Mouse (Mus musculus) stomach, embryonic 16.5 days (tissue): ENCODE measurements around the gene Fam221b. TPM values are rescaled to one million over a fixed set of nuclear protein-coding genes. Genes with fewer than 3 reads are reported as not detected.

Experiments
- ATAC-seq: fragments of 200-750 bp; cut with Nextera tagmentation; 2 replicates; pipeline ENCODE4 v1.8.0; 2017; ENCODE audit warnings: moderate number of reproducible peaks, moderate TSS enrichment; ENCODE audit not compliant: insufficient read depth, low FRiP score
- H3K27ac ChIP-seq: fragments of 300-500 bp; sonication (generic); 2 replicates; pipeline ENCODE4 v1.5.1; 2014; ENCODE audit warnings: low read length
- H3K27me3 ChIP-seq: fragments of 300-500 bp; sonication (generic); 2 replicates; pipeline ENCODE4 v1.6.1; 2014; ENCODE audit warnings: low read length, control low read depth, mixed read lengths; ENCODE audit not compliant: control insufficient read depth, insufficient read depth
- H3K36me3 ChIP-seq: fragments of 300-500 bp; sonication (generic); 2 replicates; pipeline ENCODE4 v1.6.1; 2014; ENCODE audit warnings: low read length; ENCODE audit not compliant: control insufficient read depth, insufficient read depth
- H3K4me1 ChIP-seq: fragments of 300-500 bp; sonication (generic); 2 replicates; pipeline ENCODE4 v1.6.1; 2014; ENCODE audit warnings: low read length, control low read depth, mixed read lengths; ENCODE audit not compliant: control insufficient read depth, insufficient read depth
- H3K4me2 ChIP-seq: fragments of 300-500 bp; sonication (generic); 2 replicates; pipeline ENCODE4 v1.6.1; 2014; ENCODE audit warnings: low read depth, low read length, mixed read lengths
- H3K4me3 ChIP-seq: fragments of 300-500 bp; sonication (generic); replicated peaks from 2 replicates; pipeline ENCODE4 v1.5.1; 2014; ENCODE audit warnings: mild to moderate bottlenecking, low read length
- H3K9ac ChIP-seq: fragments of 300-500 bp; sonication (generic); 2 replicates; pipeline ENCODE4 v1.6.1; 2014; ENCODE audit warnings: low read length
- H3K9me3 ChIP-seq: fragments of 300-500 bp; sonication (generic); replicated peaks from 2 replicates; pipeline ENCODE4 v1.6.1; 2016; ENCODE audit warnings: low read length, control low read depth; ENCODE audit not compliant: control insufficient read depth
- WGBS: fragments of 180-500 bp; shearing (Covaris S2); extraction: QIAGEN DNeasy Blood & Tissue Kit; methylation state at CpG from one replicate; pipeline ENCODE4 v1.1.7; 2014; 5-methylcytosine and 5-hydroxymethylcytosine counted together
- polyA plus RNA-seq: library from polyadenylated mRNA; unstranded; fragments of >200 nt; fragmentation: Nextera tagmentation; extraction: Ambion mirVana; gene quantifications from 2 replicates; pipeline ENCODE4 v1.2.1, GENCODE M21; 2015

The Fam221b gene
- polyA plus RNA-seq, 1 experiment from 2014 or later = 2.6 TPM

DNA sequence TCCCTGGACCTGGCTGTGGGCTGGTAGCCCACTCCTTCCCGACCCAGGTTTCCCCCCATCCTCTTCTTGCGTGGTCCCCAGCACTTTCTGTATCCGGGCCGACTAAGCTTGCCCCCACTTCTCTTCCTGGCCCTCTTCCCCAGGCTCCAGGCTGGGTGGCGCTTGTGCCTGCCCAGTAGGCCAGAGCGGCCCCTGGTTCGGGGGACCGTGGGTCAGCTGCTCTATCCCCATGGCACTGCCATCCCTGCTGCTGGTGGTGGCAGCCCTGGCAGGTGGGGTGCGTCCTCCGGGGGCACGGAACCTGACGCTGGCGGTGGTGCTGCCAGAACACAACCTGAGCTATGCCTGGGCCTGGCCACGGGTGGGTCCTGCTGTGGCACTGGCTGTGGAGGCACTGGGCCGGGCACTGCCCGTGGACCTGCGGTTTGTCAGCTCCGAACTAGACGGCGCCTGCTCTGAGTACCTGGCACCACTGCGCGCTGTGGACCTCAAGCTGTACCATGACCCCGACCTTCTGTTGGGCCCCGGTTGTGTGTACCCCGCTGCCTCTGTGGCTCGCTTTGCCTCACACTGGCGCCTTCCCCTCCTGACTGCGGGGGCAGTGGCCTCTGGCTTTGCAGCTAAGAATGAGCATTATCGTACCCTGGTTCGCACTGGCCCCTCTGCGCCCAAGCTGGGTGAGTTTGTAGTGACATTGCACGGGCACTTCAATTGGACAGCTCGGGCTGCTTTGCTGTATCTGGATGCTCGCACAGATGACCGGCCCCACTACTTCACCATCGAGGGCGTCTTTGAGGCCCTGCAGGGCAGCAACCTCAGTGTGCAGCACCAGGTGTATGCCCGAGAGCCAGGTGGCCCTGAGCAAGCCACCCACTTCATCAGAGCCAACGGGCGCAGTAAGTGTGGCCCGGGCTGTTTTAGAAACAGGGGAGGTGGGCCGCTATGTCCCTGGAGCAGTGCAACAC, 36.7 kb downstream of the Fam221b start:
- peak overlapping the region; percentile 78 for H3K4me2 ChIP-seq
- 51% methylated on average over 42 of the region's 42 CpGs for WGBS
- H3K9me3 ChIP-seq = no peaks in the 10 kb centered on the region
- peak; percentile 12 for ATAC-seq
- H3K27ac ChIP-seq = peak overlapping the region; percentile 73; the same call in 1 of the 2 replicates
- peak overlapping the region; percentile 86 for H3K9ac ChIP-seq
- no peaks in the 10 kb centered on the region; the same call in 1 of the 2 replicates for H3K27me3 ChIP-seq
- peak overlapping the region; percentile 64 for H3K4me3 ChIP-seq
- H3K36me3 ChIP-seq = no peaks in the 10 kb centered on the region
- H3K4me1 ChIP-seq = peaks cover 21% of the 10 kb centered on the region; the same call in 1 of the 2 replicates

DNA sequence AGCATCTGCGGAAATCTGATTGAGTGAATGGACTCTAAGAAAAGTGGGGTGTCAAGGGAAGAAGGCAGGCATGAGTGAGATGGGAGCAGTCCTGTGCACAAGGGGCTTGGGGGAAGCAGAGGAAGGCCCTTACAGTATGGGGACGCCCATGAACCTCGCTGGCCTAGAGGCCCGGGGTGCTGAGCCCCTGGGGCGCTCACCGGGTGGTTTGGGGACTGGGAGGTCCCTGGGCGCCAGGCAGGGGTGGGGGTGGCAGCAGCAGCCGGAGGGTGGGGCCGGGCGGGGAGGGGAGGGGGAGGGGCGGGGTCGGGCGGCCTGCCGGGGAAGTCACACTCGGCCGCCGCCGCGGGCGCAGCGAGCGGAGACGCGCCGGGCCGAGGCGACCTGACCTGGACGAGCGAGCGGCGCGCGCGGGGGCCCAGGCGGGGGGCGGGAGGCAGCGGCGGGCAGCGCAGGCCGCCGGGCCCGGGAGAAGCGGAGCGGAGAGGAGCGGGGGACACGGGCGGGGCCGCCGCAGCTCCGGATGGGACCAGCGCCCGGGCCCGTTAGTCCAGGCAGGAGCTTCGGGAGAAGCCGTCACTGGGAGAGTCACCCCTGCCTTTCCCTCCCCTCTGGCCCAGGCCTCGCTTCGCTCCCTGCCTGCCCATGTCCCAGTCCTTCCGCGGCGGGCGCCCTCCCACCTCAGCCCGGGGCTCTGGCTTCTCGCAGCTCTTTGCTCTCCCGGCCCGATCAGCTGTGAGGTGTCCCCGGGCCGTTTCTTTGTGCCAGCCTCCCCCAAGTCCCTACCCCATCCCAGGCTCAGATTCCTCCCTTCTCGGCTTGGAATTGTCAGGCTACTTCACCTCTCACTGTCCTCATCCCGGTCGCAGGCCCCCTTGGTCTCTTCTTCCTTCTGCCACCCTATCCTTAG, 37.6 kb downstream of the Fam221b start, which contains the start of gene Npr2:
TSS of gene Npr2 (plus strand) at position 890 of the 910 bp plus-strand sequence.
- H3K27me3 ChIP-seq = no peaks in the 10 kb centered on the region; the same call in 1 of the 2 replicates
- H3K4me3 ChIP-seq = peak within 1 kb of the TSS; percentile 64
- H3K4me2 ChIP-seq = peak within 1 kb of the TSS; percentile 78
- H3K27ac ChIP-seq = peak within 1 kb of the TSS; percentile 73
- H3K9ac ChIP-seq = peak within 1 kb of the TSS; percentile 86
- H3K9me3 ChIP-seq = no peaks in the 10 kb centered on the region
- peaks cover 21% of the 10 kb centered on the region; the same call in 1 of the 2 replicates for H3K4me1 ChIP-seq
- ATAC-seq = peak; percentile 62
- 1% methylated on average over 52 of the region's 70 CpGs for WGBS
- no peaks in the 10 kb centered on the region for H3K36me3 ChIP-seq

DNA sequence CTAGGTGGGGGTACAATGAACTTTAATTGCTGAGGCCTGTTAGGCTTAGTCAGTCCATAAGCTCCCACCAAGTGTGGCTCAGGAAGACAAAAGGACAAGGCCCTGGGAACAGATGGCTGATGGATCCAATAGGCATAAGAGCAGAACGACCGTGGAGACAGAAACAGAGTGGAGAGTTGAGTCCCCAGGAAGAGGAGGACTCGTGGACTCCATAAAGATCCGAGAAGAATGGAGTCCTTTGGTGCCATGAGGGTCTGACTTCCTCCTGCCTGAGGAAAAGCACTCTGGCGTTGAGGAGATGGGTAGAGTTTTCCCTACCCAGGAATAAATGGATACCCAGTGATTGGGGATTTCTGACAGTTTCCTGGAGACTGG, 38.3 kb downstream of the Fam221b start:
- 32% methylated on average over 5 of the region's 5 CpGs for WGBS
- Histone ChIP-seq H3K27ac (peak overlapping the region; percentile 73), H3K4me2 (peak overlapping the region; percentile 78), H3K9me3 (no peaks in the 10 kb centered on the region), H3K4me3 (peak overlapping the region; percentile 64; the same call in 1 of the 2 replicates), H3K9ac (peak overlapping the region; percentile 86), H3K4me1 (peaks cover 21% of the 10 kb centered on the region; the same call in 1 of the 2 replicates), H3K27me3 (no peaks in the 10 kb centered on the region; the same call in 1 of the 2 replicates), H3K36me3 (no peaks in the 10 kb centered on the region)
- ATAC-seq = no peak

DNA sequence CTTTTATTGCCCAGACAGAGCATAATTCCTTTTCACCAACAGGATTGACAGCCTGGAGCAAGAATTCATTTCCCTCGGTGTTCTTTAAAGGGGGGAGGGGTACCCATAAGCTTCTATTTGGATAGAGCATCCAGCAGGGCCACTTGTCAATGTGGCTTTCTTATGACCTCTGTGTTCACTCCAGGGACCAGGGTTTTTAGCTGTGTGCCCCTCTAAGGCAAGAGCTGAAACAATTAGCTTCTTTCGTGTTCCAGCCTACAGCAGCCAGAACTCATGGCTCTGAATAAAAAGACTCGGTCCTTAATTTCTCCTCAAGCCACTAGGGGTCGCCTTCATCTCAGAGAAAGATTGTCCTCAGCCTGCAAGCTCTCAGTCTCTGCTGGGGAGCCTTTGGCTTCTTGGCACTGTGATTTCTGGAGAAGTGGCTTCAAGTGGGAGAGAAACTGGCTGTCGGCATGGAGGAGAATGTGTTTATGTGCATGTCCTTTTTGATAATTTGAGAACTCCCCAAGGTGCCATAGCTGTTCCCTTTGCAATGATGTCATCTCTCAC, 38.8 kb downstream of the Fam221b start:
- Histone ChIP-seq H3K4me3 (no peak overlapping the region), H3K36me3 (no peaks in the 10 kb centered on the region), H3K9ac (0 out of 2 replicates have a peak overlapping the region, but pooled peaks have one; percentile 18), H3K4me1 (peaks cover 21% of the 10 kb centered on the region; the same call in 1 of the 2 replicates), H3K27ac (no peak overlapping the region; the same call in 1 of the 2 replicates), H3K9me3 (0 out of 2 replicates have a peak, but pooled peaks cover 5% of the 10 kb centered on the region), H3K4me2 (no peak overlapping the region), H3K27me3 (no peaks in the 10 kb centered on the region; the same call in 1 of the 2 replicates)
- 7% methylated on average over 5 of the region's 5 CpGs for WGBS
- peak; percentile 54; the same call in 1 of the 2 replicates for ATAC-seq

DNA sequence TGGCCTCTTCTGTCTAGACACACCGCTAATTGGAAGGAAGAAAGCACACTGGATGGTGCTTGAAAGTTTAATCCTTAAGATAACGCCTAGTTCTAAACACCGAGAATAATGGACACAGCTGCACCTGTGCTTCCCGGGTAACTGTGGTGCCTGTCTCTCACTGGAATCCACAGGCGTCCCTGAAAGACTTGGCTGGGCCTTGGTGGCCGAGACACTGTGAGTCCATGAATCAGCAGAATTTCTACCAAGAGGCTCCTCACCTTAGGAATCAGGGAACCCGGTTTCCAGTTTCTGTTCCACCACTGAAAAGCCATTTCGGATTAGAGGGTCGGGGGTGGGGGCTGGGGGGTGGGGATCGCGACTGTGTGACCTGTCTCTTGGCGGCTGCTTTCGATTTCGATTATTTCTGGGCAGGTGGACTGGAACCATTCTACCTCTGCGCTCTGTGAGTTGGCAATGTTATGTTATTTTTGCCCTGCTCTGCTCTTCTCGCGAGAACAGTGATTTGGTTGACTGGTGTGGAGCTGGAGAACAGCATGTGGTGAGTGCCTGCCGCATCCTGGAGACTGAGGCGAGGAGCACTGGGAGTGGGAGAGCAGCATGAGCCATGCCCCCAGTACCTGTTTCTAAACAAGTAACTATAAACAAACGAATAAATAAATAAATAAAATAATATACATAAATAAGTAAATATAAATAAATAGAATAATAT, 39.7 kb downstream of the Fam221b start:
- ATAC-seq = no peak
- peaks cover 21% of the 10 kb centered on the region; the same call in 1 of the 2 replicates for H3K4me1 ChIP-seq
- no peak overlapping the region for H3K27ac ChIP-seq
- H3K4me2 ChIP-seq = no peak overlapping the region
- 0 out of 2 replicates have a peak, but pooled peaks cover 8% of the 10 kb centered on the region for H3K9me3 ChIP-seq
- H3K36me3 ChIP-seq = no peaks in the 10 kb centered on the region
- H3K9ac ChIP-seq = no peak overlapping the region
- H3K4me3 ChIP-seq = no peak overlapping the region
- 41% methylated on average over 20 of the region's 20 CpGs for WGBS
- no peaks in the 10 kb centered on the region; the same call in 1 of the 2 replicates for H3K27me3 ChIP-seq

DNA sequence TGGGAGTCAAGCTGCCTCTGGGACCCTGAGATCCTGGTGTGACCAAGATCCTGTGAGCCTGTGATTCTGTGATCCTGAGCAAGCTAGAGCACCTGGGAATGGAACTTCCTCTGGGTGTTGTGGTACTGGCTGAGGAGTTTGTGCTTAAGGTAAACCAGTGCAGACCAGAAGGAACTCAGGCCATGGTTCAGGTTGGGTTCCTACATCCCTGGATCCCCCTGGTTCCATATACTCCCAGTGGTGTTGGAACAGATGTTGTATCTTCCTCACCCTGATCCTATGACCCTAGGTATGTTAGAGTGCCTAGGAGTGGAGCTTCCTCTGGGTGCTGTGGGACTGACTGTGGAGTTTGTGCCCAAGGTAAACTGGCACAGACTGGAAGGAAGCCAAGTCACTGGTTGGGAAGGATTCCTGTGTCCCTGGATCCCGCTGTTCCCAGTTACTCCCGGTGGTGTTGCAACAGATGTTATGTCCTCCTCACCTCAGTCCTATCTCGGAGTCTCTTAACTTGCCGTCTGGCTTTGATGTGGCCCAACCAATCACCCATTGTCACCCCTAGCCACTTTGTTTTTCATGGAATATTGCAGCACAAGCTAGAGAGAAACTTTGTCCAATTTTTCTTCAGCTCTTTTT, 48.7 kb downstream of the Fam221b start:
- H3K27me3 ChIP-seq = no peaks in the 10 kb centered on the region
- no peak overlapping the region for H3K4me2 ChIP-seq
- WGBS = 81% methylated on average over 4 of the region's 4 CpGs
- no peak overlapping the region for H3K9ac ChIP-seq
- ATAC-seq = no peak
- H3K4me1 ChIP-seq = no peaks in the 10 kb centered on the region
- no peak overlapping the region for H3K4me3 ChIP-seq
- H3K9me3 ChIP-seq = 0 out of 2 replicates have a peak, but pooled peaks cover 5% of the 10 kb centered on the region
- H3K27ac ChIP-seq = no peak overlapping the region
- no peaks in the 10 kb centered on the region for H3K36me3 ChIP-seq

DNA sequence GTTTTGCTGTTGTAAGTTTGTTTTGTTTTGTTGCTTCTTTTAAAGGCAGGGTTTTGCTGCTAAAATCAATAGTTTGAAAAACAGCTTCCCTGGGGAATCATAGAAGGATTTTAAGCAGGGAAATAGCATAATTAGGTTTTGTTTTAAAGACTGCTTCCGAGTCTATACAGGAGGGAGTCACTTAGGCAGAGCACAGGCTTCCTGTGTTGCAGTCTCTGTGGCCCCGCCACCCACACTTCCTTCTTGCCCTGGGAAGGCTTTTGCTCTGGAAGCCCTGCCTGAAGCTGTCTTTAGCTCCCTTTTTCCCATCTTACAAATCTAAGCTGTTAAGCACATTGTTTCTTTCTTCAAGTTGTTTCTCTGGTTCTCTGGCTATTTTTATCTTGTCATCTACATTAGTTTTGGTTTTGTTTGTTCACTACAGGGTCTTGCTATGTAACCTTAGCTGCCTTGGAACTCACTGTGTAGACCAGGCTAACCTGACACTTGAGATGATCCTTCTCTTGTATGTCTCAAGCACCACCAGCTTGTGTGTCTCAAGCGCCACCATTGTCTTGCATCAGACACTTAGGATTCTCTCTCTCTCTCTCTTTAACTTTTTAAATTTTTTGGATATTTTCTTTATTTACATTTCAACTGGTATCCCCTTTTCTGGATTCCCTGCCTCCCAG, 55.8 kb downstream of the Fam221b start:
- WGBS = 54% methylated on average over 3 of the region's 3 CpGs
- Histone ChIP-seq H3K36me3 (no peaks in the 10 kb centered on the region), H3K4me2 (no peak overlapping the region), H3K4me1 (no peaks in the 10 kb centered on the region), H3K9me3 (no peaks in the 10 kb centered on the region), H3K4me3 (no peak overlapping the region), H3K27me3 (no peaks in the 10 kb centered on the region), H3K9ac (no peak overlapping the region), H3K27ac (no peak overlapping the region)
- no peak for ATAC-seq
